Mouse (Mus musculus): Measurements from ENCODE around the gene Ppp3cb.

DNA sequence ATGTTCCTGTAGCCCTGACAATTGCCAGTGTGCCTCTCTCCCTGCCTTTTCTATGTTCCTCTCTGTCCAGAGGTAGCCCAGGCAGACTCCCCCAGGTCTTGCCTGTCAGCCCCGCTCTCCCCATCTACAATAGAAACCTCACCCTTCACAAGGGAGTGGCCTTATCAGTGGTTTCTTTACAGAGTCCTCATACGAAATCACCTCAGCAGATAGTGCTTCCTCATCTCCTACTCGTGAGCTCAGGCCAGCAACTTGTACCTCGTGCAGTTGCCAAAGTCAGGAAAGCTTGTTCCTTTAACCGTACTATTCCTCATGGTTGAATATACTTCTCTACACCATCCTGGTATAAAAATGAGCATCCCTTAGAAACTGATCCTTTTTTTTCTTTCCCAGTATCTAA, 41.1 kb upstream of the Ppp3cb start:
- no peak for TF ChIP-seq POLR2A (IDR thresholded peaks at IDR 0.05; ENCODE audit: insufficient read depth, low read depth, low read length)
- no peak for TF ChIP-seq CTCF (IDR thresholded peaks at IDR 0.05; ENCODE audit: insufficient read depth, low read depth, low read length)
